Mouse (Mus musculus) ES-E14 (cell line): ENCODE measurements around the gene Zfp410. TPM values are rescaled to one million over a fixed set of nuclear protein-coding genes. Genes with fewer than 3 reads are reported as not detected.

Experiments used
- DNase-seq: peaks from one replicate; pipeline ENCODE4 v3.0.0-alpha.2; 2013; ENCODE audit warnings: low read depth, low spot score
- H3K27ac ChIP-seq: 2 replicates; pipeline ENCODE4 v1.5.1; 2012; ENCODE audit warnings: low read depth, mild to moderate bottlenecking, low read length, moderate library complexity, mixed read lengths; ENCODE audit not compliant: poor library complexity, insufficient read depth, severe bottlenecking
- H3K36me3 ChIP-seq: 2 replicates; pipeline ENCODE4 v1.6.1; 2012; ENCODE audit warnings: mild to moderate bottlenecking, low read length, moderate library complexity, mixed read lengths; ENCODE audit not compliant: control insufficient read depth, poor library complexity, insufficient read depth, severe bottlenecking
- H3K4me1 ChIP-seq, 2 experiments: fragments of 150-350 bp in 1 of 2; sonication (generic) in 1 of 2; 2 replicates each; pipeline ENCODE4 v1.6.1; 2012; ENCODE audit warnings: low read length in 2 of 2, mild to moderate bottlenecking in 1 of 2, mixed read lengths in 1 of 2; ENCODE audit not compliant: control insufficient read depth in 2 of 2, insufficient read depth in 2 of 2, poor library complexity in 1 of 2
- H3K4me3 ChIP-seq, 2 experiments: fragments of 150-350 bp in 1 of 2; sonication (generic) in 1 of 2; 2 replicates each; pipeline ENCODE4 v1.5.1; 2012; ENCODE audit warnings: low read length in 2 of 2, low read depth in 1 of 2, mild to moderate bottlenecking in 1 of 2, mixed read lengths in 1 of 2; ENCODE audit not compliant: insufficient read depth in 1 of 2, poor library complexity in 1 of 2, severe bottlenecking in 1 of 2
- H3K9ac ChIP-seq: 2 replicates; pipeline ENCODE4 v1.6.1; 2012; ENCODE audit warnings: low read depth, mild to moderate bottlenecking, low read length, mixed read lengths; ENCODE audit not compliant: poor library complexity, insufficient read depth, severe bottlenecking
- H3K9me3 ChIP-seq: fragments of 150-350 bp; sonication (generic); 2 replicates; pipeline ENCODE4 v1.6.1; 2012; ENCODE audit warnings: low read depth, mild to moderate bottlenecking, low read length; ENCODE audit not compliant: control insufficient read depth, insufficient read depth
- CHD2 ChIP-seq: IDR thresholded peaks from 2 replicates; pipeline ENCODE4 v1.6.1; 2014; ENCODE audit warnings: mild to moderate bottlenecking, low read depth, low read length, inconsistent platforms
- HCFC1 ChIP-seq: IDR thresholded peaks from 2 replicates; pipeline ENCODE4 v1.6.1; 2012; ENCODE audit warnings: low read length, inconsistent platforms, borderline replicate concordance; ENCODE audit not compliant: insufficient read depth
- MAFK ChIP-seq: IDR thresholded peaks from 2 replicates; pipeline ENCODE4 v1.6.1; 2014; ENCODE audit warnings: mild to moderate bottlenecking, low read depth, low read length, inconsistent platforms; ENCODE audit not compliant: insufficient read depth
- ZC3H11A ChIP-seq: IDR thresholded peaks from 2 replicates; pipeline ENCODE4 v1.6.1; 2012; ENCODE audit warnings: low read depth, mild to moderate bottlenecking, inconsistent platforms, low read length, borderline replicate concordance
- ZNF384 ChIP-seq: IDR thresholded peaks from 2 replicates; pipeline ENCODE4 v1.6.1; 2012; ENCODE audit warnings: low read depth, low read length, inconsistent platforms
- in situ Hi-C, 2 experiments: fragments of 600-800 bp; cut with MboI; formaldehyde crosslinking; loops; one replicate each; pipeline ENCODE4 v1.15.1; 2025; ENCODE audit warnings: low sequenced_read_pairs in 2 of 2, inconsistent platforms in 1 of 2; ENCODE audit not compliant: unreplicated experiment in 2 of 2
- total RNA-seq: library from RNA; depleted of rRNA; stranded (reverse); fragments of 300-350 nt; gene quantifications from 2 replicates; pipeline ENCODE4 v1.2.3, GENCODE M21; 2012

The Zfp410 gene
- total RNA-seq, 1 experiment = 39.6 TPM

GRCm38 (mm10) chr12:84304101-84304500 lies 12.6 kb upstream of the Zfp410 start:
- Histone ChIP-seq H3K4me3 (no peak overlapping the region), H3K27ac (no peak overlapping the region), H3K4me1 (peaks cover 0 to 2% of the 10 kb centered on the region in 2 experiments; a peak in 1 of 4 replicates), H3K36me3 (peaks cover 3% of the 10 kb centered on the region), H3K9me3 (no peaks in the 10 kb centered on the region), H3K9ac (no peak overlapping the region)
- no peak for DNase-seq
- in situ Hi-C loops = no loop called here
- TF ChIP-seq ZC3H11A (no peak), ZNF384 (no peak), HCFC1 (no peak), MAFK (no peak), CHD2 (no peak)

DNA sequence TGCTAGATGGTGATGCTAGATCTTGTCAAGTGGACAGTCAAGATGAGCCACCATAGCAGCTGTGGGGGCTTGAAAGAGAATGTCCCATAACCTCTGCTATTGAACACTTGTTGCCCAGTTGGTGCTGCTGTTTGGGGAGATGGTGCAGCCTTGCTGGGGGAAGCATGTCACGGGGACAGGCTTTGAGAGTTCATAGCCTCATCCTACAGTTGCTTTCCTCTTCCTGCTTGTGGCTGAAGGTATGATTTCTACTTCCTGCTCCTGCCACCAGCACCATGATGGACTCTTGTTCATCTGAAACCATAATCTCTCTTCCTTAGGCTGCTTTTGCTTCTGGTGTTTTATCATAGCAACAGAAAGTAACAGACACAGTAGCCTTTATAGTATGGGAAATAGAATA lies 12.1 kb upstream of the Zfp410 start:
- H3K36me3 ChIP-seq = peaks cover 3% of the 10 kb centered on the region

GRCm38 (mm10) chr12:84311306-84311705 lies 5.3 kb upstream of the Zfp410 start:
- H3K4me3 ChIP-seq = no peak overlapping the region
- H3K27ac ChIP-seq = no peak overlapping the region
- no peak for DNase-seq
- no peak for TF ChIP-seq HCFC1
- no peak for TF ChIP-seq CHD2
- TF ChIP-seq MAFK = no peak
- no peak for TF ChIP-seq ZNF384
- TF ChIP-seq ZC3H11A = no peak
- H3K36me3 ChIP-seq = peaks cover 3% of the 10 kb centered on the region; the same call in 1 of the 2 replicates
- no peaks in the 10 kb centered on the region for H3K9me3 ChIP-seq
- H3K9ac ChIP-seq = no peak overlapping the region
- H3K4me1 ChIP-seq = peaks cover 0 to 5% of the 10 kb centered on the region in 2 experiments; a peak in 1 of 4 replicates
- in situ Hi-C loops = no loop called here

More for the DNA sequence above, 12.1 kb upstream of the Zfp410 start:
- TF ChIP-seq HCFC1 = no peak
- TF ChIP-seq ZNF384 = no peak
- TF ChIP-seq CHD2 = no peak
- no peak for TF ChIP-seq ZC3H11A
- no peak for TF ChIP-seq MAFK
- Histone ChIP-seq H3K9ac (no peak overlapping the region), H3K4me3 (no peak overlapping the region), H3K27ac (no peak overlapping the region), H3K9me3 (no peaks in the 10 kb centered on the region), H3K4me1 (peaks cover 0 to 2% of the 10 kb centered on the region in 2 experiments; a peak in 1 of 4 replicates)
- DNase-seq = no peak
- in situ Hi-C loops = no loop called here

- no peak for TF ChIP-seq CHD2
- no peak for TF ChIP-seq MAFK
- TF ChIP-seq ZNF384 = no peak
- no peak for TF ChIP-seq ZC3H11A
- no peak for TF ChIP-seq HCFC1
- H3K9me3 ChIP-seq = no peaks in the 10 kb centered on the region
- H3K4me3 ChIP-seq = peak overlapping the region in 1 of 2 experiments; percentile 99; a peak in 2 of 4 replicates
- H3K27ac ChIP-seq = no peak overlapping the region
- H3K36me3 ChIP-seq = no peaks in the 10 kb centered on the region
- in situ Hi-C loops = no loop called here
- H3K9ac ChIP-seq = no peak overlapping the region
- no peak for DNase-seq
- H3K4me1 ChIP-seq = peaks cover 2 to 4% of the 10 kb centered on the region in 2 experiments; a peak in 1 of 4 replicates
These were observed 646 bp upstream of the Zfp410 start for GRCm38 (mm10) chr12:84316006-84316405.
